Mouse (Mus musculus): ENCODE results near the gene Unc13c.

DNA sequence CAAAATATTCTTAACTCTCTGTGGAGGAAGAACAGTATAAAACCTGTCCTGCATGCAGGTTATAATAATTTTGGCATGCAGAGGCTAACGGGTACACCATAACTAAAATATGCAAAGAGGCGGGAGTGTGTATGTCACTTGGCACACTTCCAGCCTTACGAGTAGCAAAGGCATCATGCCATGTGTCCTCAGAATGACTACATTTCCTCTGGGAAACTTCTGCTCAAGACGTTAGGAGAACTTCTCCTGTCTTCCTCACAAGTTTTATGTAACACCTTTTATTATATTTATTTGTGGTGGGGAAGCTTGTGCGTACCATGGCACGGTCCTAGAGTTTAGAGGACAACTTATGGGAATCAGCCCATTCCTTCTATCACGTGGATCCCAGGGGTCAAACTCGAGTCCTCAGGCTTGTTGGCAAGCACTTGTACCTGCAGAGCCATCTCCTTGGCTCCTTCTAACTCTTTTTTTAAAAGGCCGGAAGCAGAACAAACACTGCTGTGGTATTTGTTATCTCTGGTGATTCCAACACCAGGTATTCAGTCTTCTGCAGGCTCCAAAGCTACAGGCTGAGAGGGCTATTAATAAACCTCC is 3.3 kb downstream of the Unc13c start:
- TF ChIP-seq EP300 (IDR thresholded peaks at IDR 0.05) (no peak), CTCF (IDR thresholded peaks at IDR 0.05) (no peak)

Data from lung, postnatal 0 days (tissue).